Mouse (Mus musculus) urinary bladder, adult 2 months (tissue): ENCODE measurements around the gene Zfp628. TPM values are rescaled to one million over a fixed set of nuclear protein-coding genes. Genes with fewer than 3 reads are reported as not detected.

Experiments
- DNase-seq: peaks from one replicate; pipeline ENCODE4 v3.0.0; 2022; ENCODE audit warnings: low spot score
- polyA plus RNA-seq: library from polyadenylated mRNA; depleted of rRNA; stranded (reverse); fragments of >200 nt; gene quantifications from 2 replicates; pipeline ENCODE4 v1.2.3, GENCODE M21; 2012; rRNA removed

Zfp628 gene
- polyA plus RNA-seq, 1 experiment, result 7.7 TPM

GRCm38 (mm10) chr7:4940068-4940479 is 25.1 kb downstream of the Zfp628 start:
- DNase-seq, result peak; percentile 76

- DNase-seq, result no peak
Measured at GRCm38 (mm10) chr7:4942673-4943072, 27.7 kb downstream of the Zfp628 start.

- DNase-seq, result peak; percentile 88
Measured at GRCm38 (mm10) chr7:4943223-4943815, 28.3 kb downstream of the Zfp628 start.

GRCm38 (mm10) chr7:4947855-4948254 is 32.8 kb downstream of the Zfp628 start:
- no peak for DNase-seq

GRCm38 (mm10) chr7:4948386-4948785 is 33.4 kb downstream of the Zfp628 start:
- DNase-seq, result no peak

- no peak for DNase-seq
Measured at GRCm38 (mm10) chr7:4950561-4951342, 35.7 kb downstream of the Zfp628 start.

- DNase-seq, result no peak
Measured at GRCm38 (mm10) chr7:4953815-4954445, 38.9 kb downstream of the Zfp628 start.

- DNase-seq, result no peak
Measured at GRCm38 (mm10) chr7:4957361-4957760, 42.3 kb downstream of the Zfp628 start.

- no peak for DNase-seq
Measured at GRCm38 (mm10) chr7:4963527-4963926, 48.5 kb downstream of the Zfp628 start.

- DNase-seq, result no peak
Measured at GRCm38 (mm10) chr7:4964272-4964671, 49.3 kb downstream of the Zfp628 start, which contains the start of gene Sbk2. Gene Sbk2, minus strand, starts transcription at chr7:4964406.

GRCm38 (mm10) chr7:4964988-4965387 is 50.0 kb downstream of the Zfp628 start:
- DNase-seq, result no peak

- DNase-seq, result no peak
Measured at GRCm38 (mm10) chr7:4971068-4971467, 56.1 kb downstream of the Zfp628 start, which contains the start of gene Sbk3. Gene Sbk3, minus strand, starts transcription at chr7:4971168.

Other genes with a start within 250 kb of the Zfp628 start
- 33.0 and 33.5 TPM in 2 replicates for gene Hspbp1, start 230.1 kb upstream of the Zfp628 start, polyA plus RNA-seq
- 10.1 and 12.8 TPM in 2 replicates for gene Brsk1, start 224.6 kb upstream of the Zfp628 start, polyA plus RNA-seq
- gene Tmem150b, start 190.0 kb upstream of the Zfp628 start, polyA plus RNA-seq, result 0.99 and 1.1 TPM in 2 replicates
- 69.0 and 73.6 TPM in 2 replicates for gene Kmt5c, start 175.1 kb upstream of the Zfp628 start, polyA plus RNA-seq
- 40.5 and 61.3 TPM in 2 replicates for gene Cox6b2, start 162.1 kb upstream of the Zfp628 start, polyA plus RNA-seq
- 0.06 and 0.08 TPM in 2 replicates for gene Fam71e2, start 143.9 kb upstream of the Zfp628 start, polyA plus RNA-seq
- 0.61 and 0.62 TPM in 2 replicates for gene Il11, start 132.4 kb upstream of the Zfp628 start, polyA plus RNA-seq
- gene Tmem190, start 132.3 kb upstream of the Zfp628 start, polyA plus RNA-seq, result not detected in 2 replicates
- 13.6 and 14.6 TPM in 2 replicates for gene Tmem238, start 125.6 kb upstream of the Zfp628 start, polyA plus RNA-seq
- gene Rpl28, start 122.3 kb upstream of the Zfp628 start, polyA plus RNA-seq, result 448 and 645 TPM in 2 replicates
- gene Ube2s, start 102.6 kb upstream of the Zfp628 start, polyA plus RNA-seq, result 115 and 129 TPM in 2 replicates
- 1.1 and 1.3 TPM in 2 replicates for gene Shisa7, start 70.5 kb upstream of the Zfp628 start, polyA plus RNA-seq
- gene Isoc2b, start 45.0 kb upstream of the Zfp628 start, polyA plus RNA-seq, result 16.3 and 19.4 TPM in 2 replicates
- 17.1 and 21.3 TPM in 2 replicates for gene Isoc2a, start 38.1 kb upstream of the Zfp628 start, polyA plus RNA-seq
- 0.15 and 0.22 TPM in 2 replicates for gene Gm36210, start 8.7 kb upstream of the Zfp628 start, polyA plus RNA-seq
- gene Nat14, start 6.8 kb downstream of the Zfp628 start, polyA plus RNA-seq, result 10.6 and 14.1 TPM in 2 replicates
- gene Ssc5d, start 10.6 kb downstream of the Zfp628 start, polyA plus RNA-seq, result 10.5 and 12.9 TPM in 2 replicates
- 0.29 and 0.46 TPM in 2 replicates for gene Sbk2, start 49.2 kb downstream of the Zfp628 start, polyA plus RNA-seq
- gene Sbk3, start 56.0 kb downstream of the Zfp628 start, polyA plus RNA-seq, result 0.25 and 0.44 TPM in 2 replicates
- 35.6 and 38.2 TPM in 2 replicates for gene Zfp579, start 80.9 kb downstream of the Zfp628 start, polyA plus RNA-seq
- gene Zfp524, start 99.2 kb downstream of the Zfp628 start, polyA plus RNA-seq, result 25.1 and 25.4 TPM in 2 replicates
- gene Fiz1, start 99.5 kb downstream of the Zfp628 start, polyA plus RNA-seq, result 19.5 and 22.8 TPM in 2 replicates
- gene Gm44973, start 100.3 kb downstream of the Zfp628 start, polyA plus RNA-seq, result 0.25 TPM in 1 of 2 replicates, not detected in the other
- gene Zfp865, start 105.2 kb downstream of the Zfp628 start, polyA plus RNA-seq, result 18.8 and 27.1 TPM in 2 replicates
- 13.1 and 13.7 TPM in 2 replicates for gene Ccdc106, start 105.3 kb downstream of the Zfp628 start, polyA plus RNA-seq
- not detected in 2 replicates for gene 4632433K11Rik, start 118.9 kb downstream of the Zfp628 start, polyA plus RNA-seq
- gene Zfp784, start 123.2 kb downstream of the Zfp628 start, polyA plus RNA-seq, result 9.5 and 9.6 TPM in 2 replicates
- 12.1 and 19.8 TPM in 2 replicates for gene Zfp580, start 136.3 kb downstream of the Zfp628 start, polyA plus RNA-seq
- 160 and 166 TPM in 2 replicates for gene U2af2, start 146.9 kb downstream of the Zfp628 start, polyA plus RNA-seq
- gene Epn1, start 165.0 kb downstream of the Zfp628 start, polyA plus RNA-seq, result 82.8 and 93.1 TPM in 2 replicates
- not detected in 2 replicates for gene Rfpl4, start 201.7 kb downstream of the Zfp628 start, polyA plus RNA-seq
- 0.43 and 0.59 TPM in 2 replicates for gene Rasl2-9, start 210.7 kb downstream of the Zfp628 start, polyA plus RNA-seq
- gene Vmn1r55, start 234.5 kb downstream of the Zfp628 start, polyA plus RNA-seq, result not detected in 2 replicates